Mouse (Mus musculus) lung, embryonic 14.5 days (tissue): ENCODE data around the gene Nudt11. TPM values are rescaled to one million over a fixed set of nuclear protein-coding genes. Genes with fewer than 3 reads are reported as not detected.
"Not testable (repeated sequence)": the region's sequence is repeated elsewhere in the genome, so short reads cannot be mapped to it uniquely, and the experiment has no call there.

ENCODE experiments used
- ATAC-seq: fragments of 200-750 bp; cut with Nextera tagmentation; 2 replicates; pipeline ENCODE4 v1.8.0; 2017; ENCODE audit warnings: mild to moderate bottlenecking, moderate TSS enrichment, moderate library complexity; ENCODE audit not compliant: insufficient read depth
- DNase-seq: peaks from one replicate; pipeline ENCODE4 v3.0.0-alpha.2; 2015
- H3K27ac ChIP-seq: fragments of 300-500 bp; sonication (generic); 2 replicates; pipeline ENCODE4 v1.5.1; 2014; ENCODE audit warnings: low read depth, mild to moderate bottlenecking, moderate library complexity
- H3K27me3 ChIP-seq: fragments of 300-500 bp; sonication (generic); 2 replicates; pipeline ENCODE4 v1.6.1; 2014; ENCODE audit warnings: low read length, control low read depth; ENCODE audit not compliant: insufficient read depth
- H3K36me3 ChIP-seq: fragments of 300-500 bp; sonication (generic); 2 replicates; pipeline ENCODE4 v1.6.1; 2014; ENCODE audit warnings: control low read depth; ENCODE audit not compliant: insufficient read depth
- H3K4me1 ChIP-seq: fragments of 300-500 bp; sonication (generic); 2 replicates; pipeline ENCODE4 v1.6.1; 2014; ENCODE audit warnings: antibody characterized with exemption, control low read depth; ENCODE audit not compliant: insufficient read depth
- H3K4me2 ChIP-seq: fragments of 300-500 bp; sonication (generic); 2 replicates; pipeline ENCODE4 v1.6.1; 2014; ENCODE audit warnings: mild to moderate bottlenecking
- H3K4me3 ChIP-seq: fragments of 300-500 bp; sonication (generic); 2 replicates; pipeline ENCODE4 v1.5.1; 2014; ENCODE audit warnings: low read depth, low read length
- H3K9ac ChIP-seq: fragments of 300-500 bp; sonication (generic); 2 replicates; pipeline ENCODE4 v1.6.1; 2014
- H3K9me3 ChIP-seq: fragments of 300-500 bp; sonication (generic); 2 replicates; pipeline ENCODE4 v1.6.1; 2016; ENCODE audit warnings: low read depth, low read length, control low read depth
- CTCF ChIP-seq: IDR thresholded peaks from 2 replicates; pipeline ENCODE4 v1.5.1; 2016; ENCODE audit warnings: antibody characterized with exemption, low read depth
- WGBS: fragments of 180-500 bp; shearing (Covaris S2); extraction: QIAGEN DNeasy Blood & Tissue Kit; methylation state at CpG from one replicate; pipeline ENCODE4 v1.1.7; 2014; 5-methylcytosine and 5-hydroxymethylcytosine counted together
- microRNA-seq: library from miRNA; unstranded; fragments of <30 nt; microRNA quantifications from one replicate; pipeline ENCODE4, GENCODE M21; 2016; ENCODE audit warnings: borderline number of aligned reads
- polyA plus RNA-seq: library from polyadenylated mRNA; unstranded; fragments of >200 nt; fragmentation: Nextera tagmentation; extraction: Ambion mirVana; gene quantifications from 2 replicates; pipeline ENCODE4 v1.2.1, GENCODE M21; 2014

Nudt11 gene
- polyA plus RNA-seq, result 3.4 and 3.6 TPM in 2 replicates

GRCm38 (mm10) chrX:6047066-6047935 is at the start of gene Nudt11:
TSS of gene Nudt11 (plus strand) at chrX:6047453.
- ATAC-seq, result peak; percentile 92
- DNase-seq, H3K4me1 ChIP-seq, H3K9ac ChIP-seq, H3K36me3 ChIP-seq, H3K27ac ChIP-seq, H3K27me3 ChIP-seq, H3K9me3 ChIP-seq: not testable (repeated sequence)
- WGBS, result no CpG with 5 or more reads among the region's 121 CpGs
- Histone ChIP-seq H3K4me3 (peak within 1 kb of the TSS; percentile 21), H3K4me2 (peak within 1 kb of the TSS; percentile 49; the same call in 1 of the 2 replicates)

- WGBS, result 8% methylated on average over 4 of the region's 60 CpGs
- H3K9ac ChIP-seq, result not testable (repeated sequence)
- ATAC-seq, result peak; percentile 75
These were observed 822 bp downstream of the Nudt11 start for GRCm38 (mm10) chrX:6047936-6048614.

DNA sequence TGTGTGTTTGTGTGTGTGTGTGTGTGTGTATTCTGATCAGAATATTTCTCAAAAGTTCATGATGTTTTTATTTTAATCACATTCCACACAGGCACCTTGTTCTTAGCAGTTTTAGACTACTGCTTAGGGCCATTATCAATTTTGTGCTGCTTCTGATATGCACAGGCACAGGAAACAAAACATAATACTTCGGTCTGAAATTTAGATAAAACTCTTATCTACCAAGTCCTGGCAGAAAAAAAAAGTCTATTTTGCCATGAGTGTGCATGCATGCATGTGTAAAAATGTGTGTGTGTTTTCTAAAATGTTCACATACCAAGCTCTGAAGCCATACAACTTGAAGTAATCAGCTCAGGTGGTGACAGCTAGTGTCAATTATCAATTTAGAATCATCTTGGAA is 14.3 kb downstream of the Nudt11 start:
- 61% methylated on average over 1 of the region's 1 CpGs for WGBS
- Histone ChIP-seq H3K4me2 (no peak overlapping the region), H3K4me1 (no peaks in the 10 kb centered on the region), H3K27ac (no peak overlapping the region), H3K9me3 (no peaks in the 10 kb centered on the region), H3K27me3 (no peaks in the 10 kb centered on the region), H3K4me3 (no peak overlapping the region), H3K36me3 (no peaks in the 10 kb centered on the region), H3K9ac (no peak overlapping the region)
- no peak for ATAC-seq
- TF ChIP-seq CTCF, result no peak
- no peak for DNase-seq

More at GRCm38 (mm10) chrX:6047936-6048614, 822 bp downstream of the Nudt11 start:
- not testable (repeated sequence) for H3K9me3 ChIP-seq, DNase-seq, H3K27ac ChIP-seq, H3K4me1 ChIP-seq, H3K36me3 ChIP-seq, H3K27me3 ChIP-seq
- H3K4me3 ChIP-seq, result peak overlapping the region; percentile 21
- H3K4me2 ChIP-seq, result peak overlapping the region; percentile 49; the same call in 1 of the 2 replicates

- no peak for ATAC-seq
These were observed 35.9 kb downstream of the Nudt11 start, which contains the start of gene AU022751 for GRCm38 (mm10) chrX:6082954-6083680. TSS of gene AU022751 (minus strand) at chrX:6083419.

GRCm38 (mm10) chrX:6091547-6091946 is 44.3 kb downstream of the Nudt11 start:
- H3K36me3 ChIP-seq, result no peaks in the 10 kb centered on the region
- WGBS, result 16% methylated on average over 12 of the region's 12 CpGs
- no peak overlapping the region for H3K9ac ChIP-seq
- H3K9me3 ChIP-seq, result no peaks in the 10 kb centered on the region
- no peak for TF ChIP-seq CTCF
- H3K27me3 ChIP-seq, result 0 out of 2 replicates have a peak, but pooled peaks cover 6% of the 10 kb centered on the region
- H3K27ac ChIP-seq, result no peak overlapping the region
- DNase-seq (no peak), ATAC-seq (no peak)
- H3K4me3 ChIP-seq, result peak overlapping the region; percentile 26
- H3K4me1 ChIP-seq, result no peaks in the 10 kb centered on the region
- H3K4me2 ChIP-seq, result peak overlapping the region; percentile 49

More at GRCm38 (mm10) chrX:6082954-6083680, 35.9 kb downstream of the Nudt11 start, which contains the start of gene AU022751:
- Histone ChIP-seq H3K9me3 (peaks cover 13% of the 10 kb centered on the region; the same call in 1 of the 2 replicates), H3K36me3 (no peaks in the 10 kb centered on the region), H3K27ac (no peak within 1 kb of the TSS), H3K4me2 (no peak within 1 kb of the TSS), H3K4me3 (no peak within 1 kb of the TSS), H3K27me3 (no peaks in the 10 kb centered on the region), H3K9ac (no peak within 1 kb of the TSS), H3K4me1 (no peaks in the 10 kb centered on the region)
- no peak for DNase-seq
- 88% methylated on average over 39 of the region's 39 CpGs for WGBS
- no peak for TF ChIP-seq CTCF

DNA sequence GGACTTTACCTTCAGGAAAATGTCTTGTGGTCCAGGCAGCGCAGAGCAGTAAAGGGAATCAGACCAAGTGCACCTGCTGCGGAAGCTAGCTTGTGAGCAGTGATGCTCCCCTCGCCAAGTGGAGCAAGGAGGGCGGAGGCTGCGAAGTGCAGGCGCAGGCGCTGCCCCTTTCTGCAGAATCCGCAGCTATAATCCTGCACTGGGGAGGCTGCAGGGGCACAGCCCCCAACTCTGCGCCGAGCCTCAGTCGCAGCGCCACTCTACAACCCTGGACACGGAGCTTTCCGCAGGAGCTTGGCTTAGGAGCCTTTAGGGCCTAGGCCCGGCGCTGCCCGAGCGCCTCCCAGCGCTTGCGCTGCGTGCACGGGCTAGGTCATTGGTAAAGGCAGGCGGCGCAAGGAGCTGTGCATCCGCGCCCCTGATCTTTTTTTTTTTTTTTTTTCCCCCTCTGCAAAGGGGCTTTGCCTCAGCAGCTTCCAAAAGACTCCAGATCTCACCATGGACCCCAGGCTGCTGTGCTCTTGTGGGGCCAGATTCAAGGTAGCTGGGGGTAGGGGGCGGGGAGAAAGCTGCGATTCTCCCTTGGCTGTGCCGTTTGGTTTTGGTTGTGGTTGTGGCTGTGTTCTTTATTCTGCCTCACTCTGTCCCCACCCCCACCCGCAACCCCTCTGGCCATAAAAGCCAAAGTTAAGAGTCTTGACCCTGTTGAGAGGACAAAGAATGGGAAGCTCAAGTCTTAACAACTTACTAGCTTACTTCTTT is 44.9 kb downstream of the Nudt11 start:
- Histone ChIP-seq H3K36me3 (no peaks in the 10 kb centered on the region), H3K4me2 (peak overlapping the region; percentile 49), H3K27ac (no peak overlapping the region), H3K9ac (0 out of 2 replicates have a peak overlapping the region, but pooled peaks have one; percentile 6), H3K9me3 (no peaks in the 10 kb centered on the region), H3K4me1 (no peaks in the 10 kb centered on the region), H3K27me3 (0 out of 2 replicates have a peak, but pooled peaks cover 6% of the 10 kb centered on the region), H3K4me3 (peak overlapping the region; percentile 26)
- WGBS, result 5% methylated on average over 25 of the region's 30 CpGs
- DNase-seq (peak; percentile 34), ATAC-seq (peak; percentile 73; the same call in 1 of the 2 replicates)
- peak; percentile 36; the same call in 1 of the 2 replicates for TF ChIP-seq CTCF

Small RNA genes lying within 50 kb of the gene (microRNA-seq; reads per million reads assigned to microRNA genes)
- not detected for gene Gm27360

Other genes with a start within 250 kb of the Nudt11 start
- gene AU022751, start 36.0 kb downstream of the Nudt11 start, polyA plus RNA-seq, result not detected in 2 replicates
- 4.4 and 4.9 TPM in 2 replicates for gene Nudt10, start 125.6 kb downstream of the Nudt11 start, polyA plus RNA-seq